Mouse (Mus musculus) MN1 (cell line): Measurements from ENCODE around the gene Nipa1.

Experiments
- DNase-seq: peaks from one replicate; pipeline ENCODE4 v3.0.0-alpha.2; 2016; ENCODE audit warnings: low spot score

Gene Nipa1

GRCm38 (mm10) chr7:55935025-55935424 lies 84.7 kb downstream of the Nipa1 start:
- DNase-seq = no peak

- DNase-seq = no peak
Measured at GRCm38 (mm10) chr7:55928649-55929048, 91.1 kb downstream of the Nipa1 start.
